Mouse (Mus musculus) R1 (cell line): Measurements from ENCODE around the gene Cxcl14.

ENCODE experiments used
- DNase-seq: peaks from one replicate; pipeline ENCODE4 v3.0.0-alpha.2; 2018; ENCODE audit warnings: low read depth, low spot score

Gene Cxcl14

DNA sequence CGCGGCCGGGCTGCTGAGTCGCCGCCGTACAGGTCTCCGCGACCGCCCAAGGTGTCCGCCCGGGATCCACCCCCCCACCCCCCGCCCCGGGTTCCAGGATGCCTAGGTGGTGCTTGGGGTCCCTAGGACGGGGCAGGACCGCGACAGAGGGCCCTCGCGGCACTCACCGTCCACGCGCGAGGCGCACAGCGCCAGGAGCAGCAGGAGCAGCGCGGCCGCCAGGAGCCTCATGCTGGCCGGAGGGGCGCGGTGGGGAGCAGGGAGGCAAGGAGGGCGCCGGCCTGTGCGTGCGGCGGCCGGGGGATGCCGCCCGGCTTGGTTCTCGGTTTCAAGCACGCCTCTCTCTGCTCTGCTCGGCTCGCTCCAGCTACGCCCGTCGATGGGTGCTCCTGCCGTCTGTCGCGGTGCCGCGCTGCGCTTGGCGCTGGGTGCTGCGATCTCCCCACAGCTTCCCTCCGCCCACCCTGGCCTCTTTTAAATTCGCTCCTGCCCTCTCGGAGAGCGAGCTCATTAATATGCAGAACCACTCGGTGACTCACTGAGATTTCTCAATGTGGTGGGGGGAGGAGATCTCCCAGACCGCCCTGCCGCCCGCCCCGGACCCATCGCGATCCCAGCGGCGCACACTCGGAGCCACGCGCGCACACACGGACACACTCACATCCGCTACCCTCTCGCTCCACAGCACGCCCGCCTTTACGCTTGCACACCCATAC lies at the start of gene Cxcl14:
Gene Cxcl14, minus strand, starts transcription at position 609 of the 716 bp plus-strand sequence.
- DNase-seq: peak; percentile 78

DNA sequence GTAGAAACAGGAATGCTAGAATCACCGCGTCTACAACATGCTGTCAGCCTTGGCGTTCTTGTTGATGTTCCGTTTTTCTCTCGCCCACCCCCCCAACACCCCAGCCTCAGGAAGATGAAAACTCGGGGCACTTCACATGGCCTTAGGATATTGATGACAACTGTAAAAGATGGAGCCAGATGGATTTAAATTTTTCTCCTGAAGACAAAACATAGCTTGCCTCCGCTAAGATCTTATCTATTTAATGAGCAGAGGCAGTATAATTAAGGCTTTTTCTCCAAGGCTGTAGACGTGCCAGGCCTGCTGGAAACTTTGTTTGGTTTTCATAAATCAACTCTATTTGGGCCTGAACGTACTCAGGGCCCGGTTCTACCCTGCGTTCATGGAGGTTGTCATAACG lies 48.0 kb upstream of the Cxcl14 start:
- DNase-seq: no peak

DNA sequence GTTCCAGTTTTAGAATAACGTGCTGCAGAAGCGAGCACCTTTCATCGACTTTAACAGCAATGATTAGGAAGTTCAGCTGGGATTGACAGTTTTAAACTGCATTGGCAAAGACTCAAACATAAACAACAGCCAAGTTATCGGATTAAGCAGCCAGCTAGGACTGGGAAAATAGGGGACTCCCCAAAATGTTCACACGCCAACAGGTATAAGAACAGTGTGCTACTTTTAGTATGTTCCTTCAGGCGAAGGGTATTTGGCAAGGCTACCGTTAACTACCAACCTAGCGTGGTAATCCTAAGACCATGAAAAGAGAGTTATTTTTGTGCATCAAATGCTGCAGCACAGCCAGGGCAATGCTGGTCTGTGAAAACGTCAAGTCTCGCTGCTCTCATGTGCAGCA lies 46.1 kb upstream of the Cxcl14 start:
- no peak for DNase-seq

DNA sequence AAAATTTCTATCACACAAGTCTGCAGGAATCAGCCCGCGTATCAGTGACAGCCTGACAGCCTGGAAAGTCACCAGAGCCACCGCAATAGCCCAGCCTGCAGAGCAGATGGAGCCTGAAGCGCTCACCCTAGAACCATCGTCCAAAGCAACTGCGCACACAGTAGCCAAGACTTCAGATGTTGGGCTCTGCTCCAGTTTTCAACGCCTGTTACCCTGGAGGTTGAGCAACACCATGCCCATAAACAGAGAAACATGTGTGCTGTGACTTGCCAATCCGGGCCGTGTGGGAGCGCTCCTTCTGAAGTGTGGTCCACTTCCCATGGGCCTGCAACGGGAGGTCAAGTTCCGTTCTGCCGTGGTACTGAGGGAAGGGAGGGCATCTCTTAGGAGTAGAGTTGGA lies 44.2 kb upstream of the Cxcl14 start:
- DNase-seq: no peak

DNA sequence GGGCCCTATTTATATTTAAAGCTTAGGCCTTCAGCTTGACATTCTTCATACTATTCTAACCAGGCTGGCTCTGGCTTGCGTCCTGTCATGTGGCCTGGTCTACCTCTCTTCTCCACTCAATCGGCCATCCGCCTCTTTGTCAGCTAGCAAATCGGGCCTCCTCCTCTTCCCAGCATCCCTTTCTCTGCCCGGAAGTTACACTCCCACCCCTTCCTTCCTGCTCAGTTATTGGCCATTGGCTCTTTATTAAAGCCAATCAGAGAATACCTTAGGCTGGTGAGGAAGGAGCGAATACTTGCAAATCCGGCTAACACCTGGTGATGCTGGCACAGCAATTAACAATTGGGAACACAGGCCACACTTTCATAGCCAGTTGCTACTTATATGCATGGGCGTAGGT lies 43.5 kb upstream of the Cxcl14 start:
- peak; percentile 53 for DNase-seq

DNA sequence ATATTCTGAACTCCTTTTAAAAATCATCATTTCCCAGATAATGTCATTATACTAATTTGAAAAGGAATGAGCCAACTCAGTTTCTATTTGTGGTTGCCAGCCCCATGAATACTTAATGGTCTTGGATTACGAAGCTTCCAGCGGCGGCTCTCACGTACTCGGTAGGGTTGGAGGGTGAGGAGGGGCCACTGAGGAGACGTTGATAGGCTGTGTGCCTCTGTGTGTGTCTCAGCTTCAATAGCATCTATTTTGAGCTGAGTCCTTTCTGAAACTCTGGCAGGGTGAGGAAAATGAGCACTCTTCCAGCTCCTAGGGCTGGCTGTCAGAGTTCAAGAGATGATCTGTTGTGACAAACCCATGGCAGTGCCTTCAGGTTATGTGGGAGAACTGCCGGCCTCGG lies 40.6 kb upstream of the Cxcl14 start:
- DNase-seq: no peak

DNA sequence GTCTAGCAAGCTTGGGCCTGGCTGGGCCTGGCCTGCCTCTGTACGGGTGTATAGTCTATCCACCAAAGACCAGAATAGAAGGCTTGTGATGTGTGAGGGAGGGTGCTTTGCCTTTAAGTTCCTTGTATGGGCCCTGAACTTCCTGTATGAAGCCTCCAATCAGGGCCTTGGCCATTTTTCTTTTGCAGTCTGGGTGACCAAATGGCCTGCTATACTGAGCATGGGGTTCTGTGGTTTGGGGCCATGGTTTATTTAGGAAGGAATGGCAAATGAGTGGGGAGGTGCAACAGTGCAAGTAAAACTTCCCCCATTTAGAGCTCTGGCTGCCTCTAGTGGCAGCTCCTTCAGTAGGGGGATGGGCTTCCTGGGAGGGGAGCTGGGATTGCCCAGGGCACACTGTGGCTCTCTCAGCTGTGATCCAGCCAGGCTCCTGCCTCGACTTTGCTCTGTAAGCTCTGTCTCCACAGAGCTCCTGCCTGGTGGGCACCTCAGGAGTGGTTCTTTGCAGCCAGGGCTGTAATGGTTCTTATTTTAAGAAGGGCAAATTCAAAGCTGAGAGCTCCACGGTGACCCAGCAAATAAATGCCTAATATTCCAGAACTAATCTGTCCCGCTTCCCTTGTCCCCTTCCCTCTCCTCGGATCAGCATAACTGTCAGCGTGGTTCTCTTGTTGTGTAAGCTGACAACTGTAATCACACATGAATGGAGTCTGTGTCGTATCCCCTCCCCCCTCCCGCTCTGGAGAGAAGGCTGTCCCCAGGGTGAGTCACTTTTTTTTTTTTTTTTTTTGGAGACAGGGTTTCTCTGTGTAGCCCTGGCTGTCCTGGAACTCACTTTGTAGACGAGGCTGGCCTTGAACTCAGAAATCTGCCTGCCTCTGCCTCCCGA lies 38.7 kb upstream of the Cxcl14 start:
- no peak for DNase-seq

DNA sequence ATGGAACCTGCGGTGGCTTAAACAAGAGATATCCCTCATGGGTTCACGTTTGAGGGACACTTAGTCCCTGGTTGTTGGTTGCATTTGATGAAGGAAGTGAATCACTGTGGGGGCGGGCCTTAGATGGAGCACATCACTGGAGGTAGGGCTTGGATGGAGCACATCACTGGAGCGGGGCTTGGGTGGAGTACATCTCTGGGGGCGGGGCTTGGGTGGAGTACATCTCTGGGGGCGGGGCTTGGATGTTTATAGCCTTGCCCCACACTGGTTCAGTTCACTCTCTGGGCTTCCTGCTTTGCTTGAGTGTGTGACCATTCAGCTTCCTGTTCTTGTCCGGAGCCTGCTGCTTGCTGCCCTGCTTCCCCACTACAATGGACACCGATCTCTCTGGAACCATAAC lies 37.9 kb upstream of the Cxcl14 start:
- DNase-seq: peak; percentile 53

DNA sequence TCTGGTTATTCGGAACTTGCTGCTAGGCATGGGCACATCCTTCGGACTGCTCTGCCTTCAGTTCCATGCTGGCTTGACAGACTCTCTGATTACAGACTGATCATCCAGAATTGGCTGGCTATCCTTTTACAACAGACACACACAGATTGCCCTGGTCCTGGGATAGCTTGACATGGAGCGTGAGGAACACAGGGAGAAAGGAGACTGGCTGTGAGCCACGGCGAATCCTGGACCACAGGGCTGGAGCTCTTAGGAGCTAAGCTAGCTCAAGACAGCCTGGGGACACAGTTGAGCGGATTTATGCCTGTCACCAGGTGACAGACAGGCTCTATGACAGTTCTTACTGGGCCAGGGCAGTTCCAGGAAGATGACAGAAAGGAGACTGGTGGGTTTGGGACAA lies 36.0 kb upstream of the Cxcl14 start:
- DNase-seq: no peak

DNA sequence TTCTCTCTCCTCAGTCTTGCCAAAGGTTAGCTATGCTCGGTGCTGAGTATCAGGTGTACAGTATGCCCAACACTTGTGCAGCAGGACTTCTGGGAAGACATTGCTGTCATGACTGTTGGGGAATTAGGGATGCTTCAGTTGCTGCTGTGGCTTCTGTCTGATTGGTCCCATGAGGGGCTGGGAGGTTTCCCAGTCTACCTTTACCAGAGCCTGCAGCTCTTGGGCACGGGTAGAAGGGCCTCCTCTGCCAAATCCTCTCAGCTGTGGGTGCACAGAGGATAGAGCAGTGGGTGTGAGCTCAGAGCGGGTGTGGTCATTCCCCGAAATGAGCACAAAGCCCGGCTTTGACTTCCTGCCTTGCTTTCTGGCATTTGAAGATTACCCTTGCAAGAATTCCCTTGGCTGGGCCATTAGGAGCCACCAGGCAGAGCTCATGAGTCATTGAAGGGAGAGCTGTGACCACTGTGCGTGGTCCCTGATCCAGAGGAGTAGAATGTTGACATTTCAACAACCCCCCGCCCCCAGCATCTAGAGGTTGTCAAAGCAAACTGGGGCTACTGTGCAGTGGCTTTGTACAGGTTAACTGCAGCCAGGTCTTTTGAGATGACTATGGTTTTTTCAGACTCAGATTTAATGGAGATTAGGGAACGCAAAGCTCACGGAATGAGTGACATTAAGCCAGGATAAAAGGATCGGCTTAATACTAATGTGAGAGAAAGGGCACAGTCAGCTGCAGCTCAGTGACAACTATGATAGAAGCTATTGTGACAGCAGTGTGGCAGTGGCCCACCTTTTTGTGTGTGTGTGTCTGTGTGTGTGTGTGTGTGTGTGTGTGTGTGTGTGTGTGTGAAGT lies 34.5 kb upstream of the Cxcl14 start:
- DNase-seq: no peak

DNA sequence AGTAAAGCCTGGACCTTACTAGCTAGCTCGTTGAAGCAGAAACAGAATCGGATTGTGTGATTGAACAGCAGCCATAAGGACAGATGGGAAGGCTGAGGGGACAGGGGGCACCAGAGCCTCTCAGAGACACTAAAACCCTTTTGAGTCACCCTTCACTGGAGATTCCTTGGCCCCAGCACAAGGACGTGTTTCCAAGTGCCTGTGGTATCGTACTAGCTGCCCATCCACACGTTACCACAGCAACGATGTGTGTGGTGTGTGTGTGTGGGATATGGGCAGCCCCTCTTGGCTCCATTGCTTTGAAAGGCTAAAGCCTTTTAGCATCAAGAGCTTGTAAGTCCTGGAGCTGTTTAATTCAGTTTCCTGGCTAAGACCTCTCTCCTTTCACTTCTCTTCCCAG lies 33.4 kb upstream of the Cxcl14 start:
- no peak for DNase-seq

DNA sequence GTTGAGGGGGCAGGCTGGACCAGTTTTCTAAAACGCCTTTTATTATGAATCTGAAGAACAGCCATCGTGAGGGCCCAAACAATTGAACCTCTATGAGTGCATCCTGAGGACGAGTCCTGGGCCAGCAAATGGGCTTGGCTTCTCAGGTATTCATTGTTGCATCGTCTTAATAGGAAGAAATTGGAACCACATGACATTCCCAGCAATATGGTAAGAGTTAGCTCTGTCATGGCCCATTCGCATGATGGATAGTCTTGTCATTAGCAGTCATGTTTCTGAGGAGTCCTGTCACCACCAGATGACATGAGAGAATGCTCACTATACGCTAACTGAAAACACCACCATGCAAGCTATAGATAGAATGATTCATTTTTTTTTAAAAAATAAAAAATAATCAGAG lies 32.8 kb upstream of the Cxcl14 start:
- DNase-seq: no peak

DNA sequence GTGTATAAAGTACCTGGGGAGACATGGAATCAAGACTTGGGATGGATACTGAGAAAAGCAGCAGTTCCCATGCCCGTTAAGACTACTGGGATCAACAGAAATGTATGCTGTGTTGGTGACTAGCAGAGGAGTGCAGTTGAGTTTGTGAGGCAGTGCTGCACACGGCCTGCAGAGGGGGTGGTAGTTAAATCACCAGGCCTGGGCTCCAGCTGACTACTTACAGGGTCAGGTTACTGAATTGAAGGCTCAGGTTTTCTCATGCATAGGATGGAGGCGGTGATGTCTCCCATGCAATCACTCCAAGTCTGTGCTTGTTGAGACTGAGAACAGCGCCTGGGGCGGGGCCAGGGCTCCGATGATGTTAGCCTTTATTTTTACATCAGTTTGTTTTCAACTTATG lies 31.4 kb upstream of the Cxcl14 start:
- DNase-seq: peak; percentile 42

DNA sequence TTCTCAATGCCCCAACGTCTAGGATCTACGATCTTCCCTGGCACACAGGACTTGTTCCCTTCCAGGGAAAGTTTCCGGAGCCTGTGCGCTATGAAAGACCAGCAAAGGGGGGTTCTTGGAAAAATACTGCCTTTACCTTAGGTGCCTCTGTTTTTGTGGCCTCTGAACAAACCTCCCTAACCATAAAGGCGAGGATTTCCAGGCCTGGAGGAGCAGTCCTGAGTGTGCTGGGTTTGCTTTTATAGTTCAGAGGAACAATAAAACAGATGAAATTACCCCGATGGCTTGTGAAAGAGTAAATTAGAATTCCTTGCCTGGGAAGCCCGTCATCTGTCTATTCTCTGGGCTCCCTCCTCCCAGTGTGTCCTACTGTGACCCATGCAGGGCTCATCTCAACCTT lies 25.3 kb upstream of the Cxcl14 start:
- no peak for DNase-seq

DNA sequence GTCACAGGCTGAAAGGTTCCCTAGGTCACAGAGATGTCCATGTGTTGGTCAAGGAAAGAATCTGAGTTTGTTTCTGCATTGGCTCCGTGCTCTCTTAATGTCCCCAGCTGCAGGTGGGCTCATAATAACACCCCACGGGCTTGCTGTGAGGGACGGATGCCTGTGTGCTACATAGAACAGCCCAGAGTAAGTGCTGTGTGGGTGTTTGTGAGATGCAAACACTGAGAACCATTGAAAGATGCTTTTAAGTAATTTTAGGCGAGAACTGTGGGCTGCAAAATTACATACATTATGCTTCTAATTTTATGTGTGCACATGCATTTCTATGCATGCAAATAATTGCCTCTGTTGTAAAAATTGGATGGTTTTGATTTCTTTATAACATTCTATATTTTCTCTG lies 20.6 kb upstream of the Cxcl14 start:
- DNase-seq: no peak

DNA sequence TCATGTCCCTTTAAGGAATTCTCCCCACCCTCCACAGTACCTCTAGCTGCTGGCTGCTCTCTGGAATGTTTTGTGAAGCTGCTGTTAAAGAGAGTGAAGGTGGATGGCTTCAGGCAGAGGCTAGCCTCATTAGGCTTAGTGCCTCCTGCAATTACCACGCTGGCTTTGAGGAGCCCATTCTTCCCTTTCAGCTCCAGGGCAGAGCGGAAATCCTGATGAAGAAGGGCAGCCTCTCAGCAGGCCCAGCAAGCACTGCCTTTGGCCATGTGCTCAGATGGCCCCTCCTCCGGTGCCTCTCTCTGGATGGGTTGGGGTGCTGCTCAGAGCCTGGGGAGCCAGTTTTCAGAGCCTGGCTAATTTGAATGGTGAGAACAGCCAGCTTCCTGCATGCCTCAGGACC lies 18.9 kb upstream of the Cxcl14 start:
- DNase-seq: no peak

DNA sequence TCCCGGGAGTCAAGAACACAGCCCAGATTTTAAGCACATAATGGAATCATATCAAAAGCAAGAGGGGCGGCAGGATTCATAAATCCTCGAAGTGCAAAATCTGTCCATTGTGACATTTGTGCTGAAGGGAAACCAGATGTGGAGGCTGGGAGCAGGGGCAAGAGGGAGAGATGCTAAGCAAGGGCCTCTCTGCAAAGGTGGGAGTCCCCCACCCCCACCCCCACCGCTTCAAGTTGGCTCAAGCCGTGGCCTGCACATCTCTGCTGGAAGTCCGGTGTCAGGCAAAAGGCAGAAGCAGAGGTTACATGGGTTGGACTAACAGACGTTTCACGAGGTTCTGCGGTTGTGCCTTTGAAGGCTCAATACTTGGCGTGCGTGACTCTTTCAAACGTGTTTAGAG lies 8.7 kb upstream of the Cxcl14 start:
- no peak for DNase-seq

DNA sequence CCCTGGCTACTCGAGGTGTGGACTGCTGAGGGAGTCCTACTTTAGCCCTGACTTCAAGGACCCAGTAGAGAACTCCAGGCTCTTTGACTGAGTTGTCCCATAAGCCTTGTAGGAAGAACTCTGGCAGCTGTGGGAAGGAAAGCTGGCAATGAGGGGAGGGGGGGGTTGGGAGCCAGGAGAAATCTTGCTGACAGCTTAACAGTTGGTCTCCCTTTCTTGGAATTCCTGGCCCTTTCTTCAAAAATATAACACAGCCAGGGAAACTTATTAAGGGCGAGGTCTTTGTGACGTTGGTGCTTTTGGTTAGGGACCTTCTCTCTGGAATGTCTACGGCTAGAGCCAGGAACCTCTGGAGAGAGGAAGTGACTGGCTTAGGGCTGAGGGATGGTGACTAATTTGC lies 8.1 kb upstream of the Cxcl14 start:
- DNase-seq: no peak

DNA sequence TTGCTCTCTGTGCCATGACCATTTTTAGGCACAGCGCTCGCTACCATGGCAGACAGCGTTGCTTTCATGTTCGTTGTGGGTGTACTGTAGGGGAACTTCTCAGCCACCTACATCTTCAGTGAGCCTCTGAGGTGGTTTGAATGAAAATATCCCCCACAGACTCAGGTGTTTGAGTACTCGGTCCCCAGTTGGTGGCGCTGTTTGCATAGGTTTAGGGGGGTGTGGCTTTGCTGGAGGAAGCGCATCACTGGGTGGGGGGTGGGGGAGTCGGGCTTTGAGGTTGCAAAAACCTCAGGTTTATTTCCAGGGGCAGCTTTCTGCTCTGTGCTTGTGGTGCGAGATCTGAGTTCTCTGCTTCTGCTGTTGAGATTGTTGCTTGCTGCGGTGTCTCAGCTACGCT lies 3.0 kb upstream of the Cxcl14 start:
- DNase-seq: peak; percentile 56

DNA sequence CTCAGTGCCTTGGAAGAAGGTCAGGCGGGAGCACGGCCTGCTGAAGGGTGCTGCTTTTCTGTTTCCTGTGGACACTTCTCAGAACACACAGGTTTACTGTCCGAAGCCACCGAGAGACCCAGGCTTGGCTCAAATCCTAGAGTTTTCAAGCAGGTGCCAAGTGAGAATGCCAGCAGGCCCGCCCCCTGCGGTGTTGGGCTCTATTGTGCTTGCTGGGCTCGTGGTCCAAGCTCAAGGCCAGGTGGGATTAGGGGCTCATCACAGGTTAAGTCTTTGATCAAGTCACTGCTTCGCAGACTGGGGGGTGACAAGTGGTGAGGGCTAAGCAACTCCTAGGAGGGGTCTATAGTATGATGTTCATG lies 289 bp upstream of the Cxcl14 start:
- no peak for DNase-seq

DNA sequence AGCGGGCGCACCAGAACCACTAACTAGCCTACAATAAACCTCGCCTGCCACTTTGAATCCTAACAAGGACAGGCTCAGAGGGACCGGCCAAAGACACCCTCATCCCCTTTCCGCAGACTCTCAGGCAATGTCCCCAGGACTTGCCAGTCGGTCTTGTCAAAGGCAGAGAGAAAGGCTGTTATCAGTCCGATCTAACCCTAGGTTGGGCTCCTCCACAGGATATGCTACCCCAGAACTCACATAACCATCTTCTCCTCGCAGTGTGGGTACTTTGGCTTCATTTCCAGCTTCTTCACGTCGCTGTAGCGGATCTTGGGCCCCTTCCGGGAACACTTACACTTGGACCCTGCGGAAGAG lies 787 bp downstream of the Cxcl14 start:
- DNase-seq: peak; percentile 35

DNA sequence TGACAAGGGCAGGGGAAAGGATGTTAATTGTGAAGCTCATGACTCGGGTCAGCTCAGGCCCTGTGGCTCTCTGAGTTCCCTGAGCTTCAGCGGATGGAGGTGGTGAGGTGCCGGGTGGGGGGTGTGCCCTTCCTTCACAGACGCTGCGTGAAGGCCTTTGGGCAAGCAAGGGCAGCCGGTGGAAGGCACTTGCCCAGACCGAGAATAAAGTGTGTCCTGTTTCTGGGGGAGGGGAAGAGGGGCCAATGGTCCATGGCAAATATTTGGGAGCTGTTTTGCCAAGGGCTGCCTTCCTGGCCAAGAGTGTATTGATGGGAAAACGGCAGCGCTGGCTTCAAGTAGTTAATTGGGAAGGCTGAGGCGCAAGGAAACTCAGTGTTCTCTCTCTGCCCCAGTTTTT lies 1.4 kb downstream of the Cxcl14 start:
- no peak for DNase-seq
